Mouse (Mus musculus) cerebellum, postnatal 25 days (tissue): ENCODE results near the gene Mark2.

Experiments
- DNase-seq, 2 experiments: peaks; one replicate each; pipeline ENCODE4 v3.0.0; 2021; ENCODE audit warnings: mixed read lengths in 2 of 2

Mark2 gene

GRCm38 (mm10) chr19:7294098-7294876 lies 47.4 kb downstream of the Mark2 start:
- no peak for DNase-seq

GRCm38 (mm10) chr19:7291958-7292709 lies 49.5 kb downstream of the Mark2 start:
- DNase-seq: no peak

DNA sequence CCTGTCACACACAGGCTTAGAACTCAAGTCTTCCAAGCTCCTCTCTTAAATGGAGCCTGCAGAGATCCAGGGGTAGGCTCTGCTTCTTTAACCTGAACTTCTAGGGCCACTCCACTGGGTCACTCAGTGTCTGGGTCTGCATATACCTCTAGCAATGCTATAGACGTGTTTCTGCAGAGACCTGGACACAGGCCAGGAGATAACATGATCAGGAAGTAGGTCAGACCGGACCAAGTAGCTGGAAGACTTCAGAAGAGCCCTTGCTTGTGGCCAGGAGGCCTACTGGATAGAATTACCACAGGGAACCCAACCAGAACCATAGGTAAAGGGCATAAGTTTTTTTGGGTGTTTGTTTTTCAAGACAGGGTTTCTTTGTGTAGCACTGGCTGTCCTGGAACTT lies 51.9 kb downstream of the Mark2 start:
- DNase-seq: no peak

DNA sequence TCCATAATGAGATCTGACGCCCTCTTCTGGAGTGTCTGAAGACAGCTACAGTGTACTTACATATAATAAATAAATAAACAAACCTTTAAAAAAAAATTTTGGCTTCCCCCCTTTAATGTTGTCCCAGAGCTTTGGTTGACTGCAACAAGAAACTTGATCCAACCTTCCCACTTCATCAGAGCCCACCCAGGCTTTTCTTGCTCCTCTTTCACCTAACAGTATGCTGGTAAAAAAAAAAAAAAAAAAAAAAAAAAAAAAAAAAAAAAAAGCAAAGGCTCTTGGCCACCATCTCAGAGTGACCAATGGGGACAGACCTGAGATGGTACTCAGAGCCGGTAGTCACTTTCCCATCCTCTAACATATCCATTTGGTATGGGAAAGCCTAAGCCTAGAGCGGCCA lies 53.4 kb downstream of the Mark2 start:
- DNase-seq: no peak

GRCm38 (mm10) chr19:7286563-7287315 lies 54.9 kb downstream of the Mark2 start:
- no peak for DNase-seq

GRCm38 (mm10) chr19:7280557-7281330 lies 60.9 kb downstream of the Mark2 start:
- no peak for DNase-seq

GRCm38 (mm10) chr19:7279114-7279513 lies 62.5 kb downstream of the Mark2 start:
- DNase-seq: peak in 1 of 2 experiments; percentile 44

- peak in 1 of 2 experiments; percentile 52 for DNase-seq
Observed at GRCm38 (mm10) chr19:7278200-7278906, 63.3 kb downstream of the Mark2 start.

- no peak for DNase-seq
Observed at GRCm38 (mm10) chr19:7276796-7277195, 64.9 kb downstream of the Mark2 start.

DNA sequence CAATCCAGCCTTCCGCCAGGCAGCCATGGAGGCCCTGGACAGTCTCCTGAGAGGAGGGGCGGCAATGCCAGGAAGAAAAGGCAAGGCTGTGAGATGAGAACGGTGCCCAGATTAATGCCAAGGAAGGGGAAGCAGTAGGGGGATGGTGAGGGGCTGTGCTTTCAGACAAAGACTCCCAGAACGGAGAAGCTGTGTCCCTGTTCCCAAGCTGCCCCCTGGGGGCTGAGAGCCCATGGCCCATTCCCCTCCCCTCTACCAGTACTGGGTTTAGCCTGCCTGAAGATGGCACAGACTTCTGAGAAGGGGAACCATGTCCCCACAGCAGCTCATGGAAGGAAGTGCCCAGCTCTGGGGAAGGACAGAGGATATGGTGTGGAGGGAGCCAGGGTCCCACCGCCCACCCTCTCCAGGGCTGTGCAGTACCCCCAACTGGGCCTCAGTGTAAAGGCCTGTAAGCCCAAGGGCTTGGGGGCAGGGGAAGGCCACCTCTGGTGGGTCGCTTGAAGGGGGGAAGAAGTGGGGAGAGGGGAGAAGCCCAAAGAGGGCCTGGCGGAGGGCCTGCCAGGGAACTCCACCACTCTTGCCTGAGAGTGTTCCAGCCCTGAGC lies 65.5 kb downstream of the Mark2 start:
- DNase-seq: peak; percentile 35 to 45

DNA sequence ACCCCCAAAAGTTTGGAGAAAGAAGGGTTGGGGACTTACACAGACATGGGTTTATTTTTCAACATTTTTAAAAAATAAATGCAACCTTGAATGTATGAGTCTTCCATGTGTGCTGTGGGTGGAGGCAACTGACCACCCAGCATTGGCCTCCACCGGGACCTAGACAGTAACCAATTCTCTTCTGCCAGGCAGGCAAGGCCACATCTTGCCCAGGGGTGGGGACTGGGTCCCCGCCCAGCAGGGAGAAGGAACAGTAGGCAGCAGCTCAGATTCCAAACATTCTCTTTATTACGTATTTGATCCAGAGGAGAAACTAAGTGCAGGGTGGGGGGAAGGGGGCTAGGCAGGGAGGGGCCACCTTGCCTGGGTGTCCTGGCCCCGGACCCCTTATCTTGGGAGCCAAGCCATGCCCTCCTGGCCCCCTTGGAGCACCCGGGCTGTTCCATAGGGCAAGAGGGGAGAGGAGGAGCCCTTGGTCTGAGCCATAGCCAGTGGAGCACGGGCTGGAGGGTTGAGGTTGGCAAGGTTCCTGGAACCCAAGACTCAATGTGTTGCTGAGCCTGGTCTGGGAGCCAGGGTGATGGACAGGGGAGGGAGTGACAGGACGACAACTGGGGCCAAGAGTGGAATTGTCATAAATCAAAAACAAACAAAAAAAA lies 66.4 kb downstream of the Mark2 start:
- peak; percentile 57 to 72 for DNase-seq

- DNase-seq: peak; percentile 86
Observed at GRCm38 (mm10) chr19:7274326-7274990, 67.2 kb downstream of the Mark2 start.

DNA sequence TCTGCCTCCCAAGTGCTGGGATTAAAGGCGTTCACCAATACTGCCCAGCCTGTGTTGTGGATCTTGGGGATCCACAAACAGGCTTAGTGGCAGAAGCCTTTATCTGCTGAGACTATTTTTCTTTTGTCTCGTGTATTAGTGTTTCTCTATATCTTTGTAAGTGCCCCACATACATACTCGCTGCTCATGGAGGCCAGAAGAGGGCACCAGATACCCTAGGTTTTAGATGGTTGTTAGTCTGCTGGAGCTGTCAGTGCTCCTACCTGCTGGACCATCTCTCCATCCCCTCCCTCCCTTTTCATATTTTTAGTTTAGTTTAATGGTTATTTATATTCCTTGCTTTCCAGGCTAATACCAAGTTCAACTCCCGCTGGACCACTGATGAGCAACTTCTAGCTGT lies 68.2 kb downstream of the Mark2 start:
- DNase-seq: no peak

- DNase-seq: peak; percentile 32 to 68
Observed at GRCm38 (mm10) chr19:7269290-7270044, 72.2 kb downstream of the Mark2 start.

- DNase-seq: peak; percentile 62 to 82
Observed at GRCm38 (mm10) chr19:7268722-7269090, 73.0 kb downstream of the Mark2 start.

- peak; percentile 52 to 70 for DNase-seq
Observed at GRCm38 (mm10) chr19:7267781-7268721, 73.6 kb downstream of the Mark2 start.

DNA sequence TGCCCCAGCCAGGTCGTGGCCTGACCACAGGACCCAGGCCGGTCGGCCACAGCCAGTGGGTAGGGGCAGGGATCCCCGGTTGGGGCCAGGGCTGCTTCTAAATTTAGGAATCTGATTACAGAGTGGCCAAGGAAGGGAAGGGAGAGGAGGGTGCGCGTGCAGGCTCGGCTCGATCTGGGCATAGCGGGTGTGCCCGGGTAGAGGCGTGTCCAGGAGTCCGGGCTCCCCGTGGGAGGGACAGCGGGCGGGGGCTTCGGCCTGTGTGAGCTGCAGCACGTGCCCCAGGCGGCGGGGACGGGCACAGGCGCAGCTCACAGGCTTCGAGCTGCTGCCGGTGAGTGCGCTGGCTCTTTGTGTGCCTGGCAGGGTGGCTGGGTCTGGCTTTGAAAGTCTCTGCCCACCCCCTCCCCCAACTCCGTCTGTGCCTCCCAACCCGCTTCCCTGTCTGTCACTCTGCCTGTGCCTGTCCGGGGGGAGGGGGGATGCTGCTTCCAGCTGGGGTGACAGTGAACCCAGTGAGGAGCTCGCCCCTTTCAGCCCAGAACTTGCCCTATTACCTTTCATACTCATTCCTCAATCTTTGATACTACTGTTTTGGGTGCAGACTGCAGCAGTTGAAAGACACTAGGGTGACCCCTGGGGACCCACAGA lies 74.4 kb downstream of the Mark2 start, which contains the start of gene Rcor2:
Gene Rcor2 (plus strand): TSS at position 235 of the 651 bp plus-strand sequence.
- peak; percentile 45 to 62 for DNase-seq

- peak; percentile 31 to 46 for DNase-seq
Observed at GRCm38 (mm10) chr19:7266421-7266831, 75.2 kb downstream of the Mark2 start.
